Mouse (Mus musculus) layer of hippocampus, postnatal 10 days (tissue): ENCODE data around the gene Upp2. TPM values are rescaled to one million over a fixed set of nuclear protein-coding genes. Genes with fewer than 3 reads are reported as not detected.

Experiments used
- DNase-seq, 2 experiments: peaks; one replicate each; pipeline ENCODE4 v3.0.0; 2021; ENCODE audit warnings: low spot score in 2 of 2
- total RNA-seq, 2 experiments: library from RNA; stranded (reverse); gene quantifications; 2 replicates each; pipeline ENCODE4 v1.2.3; 2021

Gene Upp2
- total RNA-seq, 2 experiments from 2014 or later = 15.0 to 18.2 TPM

- no peak for DNase-seq
These were observed 263.1 kb downstream of the Upp2 start for GRCm38 (mm10) chr2:58829981-58830742.

- no peak for DNase-seq
These were observed 265.3 kb downstream of the Upp2 start for GRCm38 (mm10) chr2:58832253-58832980.

- DNase-seq = no peak
These were observed 273.9 kb downstream of the Upp2 start for GRCm38 (mm10) chr2:58841021-58841420.

GRCm38 (mm10) chr2:58842443-58842842 lies 275.3 kb downstream of the Upp2 start:
- no peak for DNase-seq

Other genes with a start within 250 kb of the Upp2 start
- 1 to 10 TPM; 4.5 to 5.4 TPM for gene Acvr1c, start 209.4 kb upstream of the Upp2 start, total RNA-seq
- gene Gm17409, start 97.2 kb upstream of the Upp2 start, total RNA-seq = not detected
- 10 to 100 TPM; 50.1 to 52.9 TPM for gene Acvr1, start 141 bp upstream of the Upp2 start, total RNA-seq